Mouse (Mus musculus): ENCODE measurements at regions not wholly inside any gene's neighbourhood (a gene's known extent, or its start where the extent isn't known, plus 50 kb on each side); places are given as distances from the start of the nearest gene placed in this dataset.

GRCm38 (mm10) chr9:61230306-61230705 lies 141.9 kb upstream of the Tle3 start:
- Histone ChIP-seq H3K4me1 (ENCODE audit: control insufficient read depth, insufficient read depth, low read length) (no peaks in the 10 kb centered on the region), H3K4me3 (ENCODE audit: insufficient read depth, low read length) (no peak overlapping the region), H3K27ac (ENCODE audit: insufficient read depth, low read length) (no peak overlapping the region)
- TF ChIP-seq POLR2A (IDR thresholded peaks at IDR 0.05; ENCODE audit: low read depth, low read length) (no peak), CTCF (IDR thresholded peaks at IDR 0.05; ENCODE audit: borderline replicate concordance, insufficient read depth, low read length) (no peak)

DNA sequence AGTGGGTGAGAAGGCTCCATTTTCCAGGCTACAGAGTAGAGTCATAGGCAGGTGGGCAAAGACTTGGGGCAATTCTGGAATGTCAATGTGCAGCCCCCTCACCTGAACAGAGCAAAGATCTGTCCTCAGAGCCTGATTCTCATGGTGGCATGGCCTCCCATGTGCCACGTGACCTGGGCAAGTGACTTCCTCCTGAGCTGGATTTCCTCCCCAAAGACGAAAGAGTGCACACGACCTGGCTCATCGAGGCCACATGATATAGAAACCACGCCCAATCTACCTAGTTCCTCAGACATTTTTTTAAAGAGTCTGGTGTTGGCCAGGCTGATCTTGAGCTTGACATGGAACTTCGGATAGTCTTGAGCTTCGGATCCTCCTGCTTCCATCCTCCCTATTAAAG lies 139.5 kb upstream of the Tle3 start:
- Histone ChIP-seq H3K27ac (ENCODE audit: insufficient read depth, low read length) (no peak overlapping the region), H3K4me3 (ENCODE audit: insufficient read depth, low read length) (no peak overlapping the region), H3K4me1 (ENCODE audit: control insufficient read depth, insufficient read depth, low read length) (no peaks in the 10 kb centered on the region)
- TF ChIP-seq CTCF (IDR thresholded peaks at IDR 0.05; ENCODE audit: borderline replicate concordance, insufficient read depth, low read length): no peak

- TF ChIP-seq CTCF (IDR thresholded peaks at IDR 0.05; ENCODE audit: borderline replicate concordance, insufficient read depth, low read length): no peak
- TF ChIP-seq POLR2A (IDR thresholded peaks at IDR 0.05; ENCODE audit: low read depth, low read length): no peak
- Histone ChIP-seq H3K4me3 (ENCODE audit: insufficient read depth, low read length) (no peak overlapping the region), H3K27ac (ENCODE audit: insufficient read depth, low read length) (no peak overlapping the region), H3K4me1 (ENCODE audit: control insufficient read depth, insufficient read depth, low read length) (no peaks in the 10 kb centered on the region)
Measured at GRCm38 (mm10) chr9:61233251-61233650, 138.9 kb upstream of the Tle3 start.

GRCm38 (mm10) chr9:61235653-61236610 lies 136.2 kb upstream of the Tle3 start:
- TF ChIP-seq POLR2A (IDR thresholded peaks at IDR 0.05; ENCODE audit: low read depth, low read length) (no peak), CTCF (IDR thresholded peaks at IDR 0.05; ENCODE audit: borderline replicate concordance, insufficient read depth, low read length) (no peak)
- Histone ChIP-seq H3K4me3 (ENCODE audit: insufficient read depth, low read length) (no peak overlapping the region), H3K4me1 (ENCODE audit: control insufficient read depth, insufficient read depth, low read length) (no peaks in the 10 kb centered on the region), H3K27ac (ENCODE audit: insufficient read depth, low read length) (no peak overlapping the region)

DNA sequence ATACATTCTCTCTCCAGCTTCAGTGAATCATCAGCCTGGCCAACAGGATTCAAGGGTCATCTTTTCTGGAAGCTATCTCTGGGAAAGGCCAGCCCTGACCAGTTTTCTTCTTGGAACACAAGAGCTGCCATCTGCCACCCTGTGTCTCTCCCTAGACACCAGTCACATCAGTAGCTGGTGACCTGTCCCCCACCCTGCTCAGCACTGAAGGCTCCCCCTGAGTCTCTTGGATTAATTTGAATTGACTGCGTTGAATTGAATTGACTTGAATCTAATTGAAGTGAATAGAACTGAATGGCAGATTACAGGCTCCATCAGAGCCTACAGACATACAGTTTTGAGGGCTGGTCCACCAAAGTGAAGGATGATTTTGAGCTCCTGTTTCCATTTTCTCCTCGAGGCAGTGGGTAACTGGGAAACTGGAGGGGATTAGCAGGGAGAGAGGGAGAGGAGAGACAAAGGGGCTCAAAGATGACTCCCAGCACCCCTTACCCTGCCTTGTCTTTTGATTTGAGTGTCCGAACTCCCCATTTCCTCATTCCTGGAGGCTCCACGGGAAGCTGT lies 133.4 kb upstream of the Tle3 start:
- Histone ChIP-seq H3K27ac (ENCODE audit: insufficient read depth, low read length) (no peak overlapping the region), H3K4me3 (ENCODE audit: insufficient read depth, low read length) (no peak overlapping the region), H3K4me1 (ENCODE audit: control insufficient read depth, insufficient read depth, low read length) (no peaks in the 10 kb centered on the region)
- no peak for TF ChIP-seq POLR2A (IDR thresholded peaks at IDR 0.05; ENCODE audit: low read depth, low read length)
- no peak for TF ChIP-seq CTCF (IDR thresholded peaks at IDR 0.05; ENCODE audit: borderline replicate concordance, insufficient read depth, low read length)

DNA sequence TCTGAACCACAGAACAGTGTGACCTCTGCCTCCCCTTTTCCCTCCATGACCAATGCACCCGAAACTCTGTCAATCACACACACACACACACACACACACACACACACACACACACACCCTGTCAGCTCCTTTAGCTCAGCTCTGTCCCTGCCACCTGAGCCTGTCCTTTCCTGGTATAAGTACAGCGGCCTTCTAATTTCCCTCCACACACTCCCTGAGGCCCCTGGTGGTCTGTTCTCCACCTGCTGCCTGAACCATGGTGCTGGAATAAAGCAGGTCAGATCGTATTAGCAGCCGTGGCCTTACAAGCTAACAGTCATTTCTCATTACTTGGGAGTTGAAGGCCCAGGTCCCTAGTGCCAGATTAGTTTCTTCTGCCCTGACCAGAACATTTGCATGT lies 132.8 kb upstream of the Tle3 start:
- Histone ChIP-seq H3K4me3 (ENCODE audit: insufficient read depth, low read length) (no peak overlapping the region), H3K4me1 (ENCODE audit: control insufficient read depth, insufficient read depth, low read length) (no peaks in the 10 kb centered on the region), H3K27ac (ENCODE audit: insufficient read depth, low read length) (no peak overlapping the region)
- TF ChIP-seq POLR2A (IDR thresholded peaks at IDR 0.05; ENCODE audit: low read depth, low read length): no peak
- TF ChIP-seq CTCF (IDR thresholded peaks at IDR 0.05; ENCODE audit: borderline replicate concordance, insufficient read depth, low read length): no peak

DNA sequence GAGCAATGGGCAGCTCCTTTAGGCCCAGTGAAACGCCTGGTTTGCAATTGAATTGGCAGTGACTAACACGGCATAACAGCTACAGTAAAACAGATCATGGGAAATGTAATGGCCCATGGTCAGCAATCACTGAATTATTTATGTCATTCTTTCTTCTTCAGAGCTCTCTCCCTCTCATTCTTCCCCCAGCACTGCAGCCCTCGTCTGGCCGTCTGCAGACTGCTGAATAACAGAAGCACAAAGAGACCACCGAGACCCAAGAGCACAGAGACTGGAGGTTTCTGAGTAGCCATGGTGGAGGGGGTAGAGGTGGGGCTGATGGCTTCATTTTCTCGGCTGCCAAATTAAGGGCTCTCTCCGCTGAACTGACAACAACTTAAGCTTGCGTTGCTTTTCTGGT lies 130.7 kb upstream of the Tle3 start:
- Histone ChIP-seq H3K4me1 (ENCODE audit: control insufficient read depth, insufficient read depth, low read length) (no peaks in the 10 kb centered on the region), H3K4me3 (ENCODE audit: insufficient read depth, low read length) (no peak overlapping the region), H3K27ac (ENCODE audit: insufficient read depth, low read length) (no peak overlapping the region)
- TF ChIP-seq POLR2A (IDR thresholded peaks at IDR 0.05; ENCODE audit: low read depth, low read length): no peak
- no peak for TF ChIP-seq CTCF (IDR thresholded peaks at IDR 0.05; ENCODE audit: borderline replicate concordance, insufficient read depth, low read length)

DNA sequence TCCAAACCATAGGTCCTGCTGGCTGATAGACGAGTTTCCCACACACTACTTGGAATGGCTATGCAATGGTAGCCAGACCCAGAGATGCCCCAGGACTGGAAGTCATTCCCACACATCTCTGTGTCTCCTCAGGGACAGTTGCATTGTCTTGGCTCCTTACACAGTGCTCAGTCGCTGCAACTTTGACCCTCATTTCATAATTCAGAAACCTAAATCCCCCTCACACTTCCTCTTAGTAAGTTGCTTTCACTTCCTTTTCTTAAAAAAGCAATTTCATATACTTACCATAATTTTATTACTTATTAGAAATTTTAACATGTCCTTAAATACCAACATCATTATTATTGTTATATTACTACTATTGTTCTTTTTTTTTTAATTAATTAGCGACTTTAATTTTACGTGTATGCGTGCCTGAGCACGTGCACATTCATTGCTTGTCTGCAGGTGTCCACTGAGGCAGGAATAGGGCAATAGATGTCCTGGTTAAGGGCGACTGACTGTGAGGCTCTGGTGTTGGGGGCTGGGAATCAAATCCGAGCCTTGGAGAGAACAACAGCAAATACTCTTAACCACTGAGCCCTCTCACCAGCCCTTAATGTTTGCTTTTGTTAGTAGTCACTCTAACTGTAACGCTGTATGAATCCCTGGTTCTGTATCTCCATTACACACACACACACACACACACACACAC lies 129.9 kb upstream of the Tle3 start:
- TF ChIP-seq POLR2A (IDR thresholded peaks at IDR 0.05; ENCODE audit: low read depth, low read length) (no peak), CTCF (IDR thresholded peaks at IDR 0.05; ENCODE audit: borderline replicate concordance, insufficient read depth, low read length) (no peak)
- Histone ChIP-seq H3K27ac (ENCODE audit: insufficient read depth, low read length) (no peak overlapping the region), H3K4me1 (ENCODE audit: control insufficient read depth, insufficient read depth, low read length) (no peaks in the 10 kb centered on the region), H3K4me3 (ENCODE audit: insufficient read depth, low read length) (no peak overlapping the region)

DNA sequence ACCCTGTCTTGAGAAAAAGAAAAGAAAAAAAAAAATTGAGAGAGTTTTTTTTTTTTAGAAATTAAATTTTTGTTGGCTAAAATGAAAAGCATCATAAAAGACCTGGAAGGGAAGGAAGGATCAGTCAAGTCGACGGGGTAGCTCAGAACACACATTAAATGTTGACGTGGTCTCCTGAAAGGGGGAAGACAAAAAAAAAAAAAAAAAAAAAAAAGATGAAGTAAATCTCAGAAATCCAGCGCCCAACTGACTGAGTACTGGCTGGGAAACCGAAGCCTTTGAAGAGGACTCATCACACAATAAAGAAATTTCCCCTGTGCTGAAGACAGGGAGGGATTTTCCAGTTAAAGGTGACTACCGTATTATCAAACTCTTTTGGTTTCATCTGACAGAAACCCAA lies 128.9 kb upstream of the Tle3 start:
- H3K4me3 ChIP-seq (ENCODE audit: insufficient read depth, low read length): no peak overlapping the region
- no peaks in the 10 kb centered on the region for H3K4me1 ChIP-seq (ENCODE audit: control insufficient read depth, insufficient read depth, low read length)
- TF ChIP-seq POLR2A (IDR thresholded peaks at IDR 0.05; ENCODE audit: low read depth, low read length): no peak
- no peak for TF ChIP-seq CTCF (IDR thresholded peaks at IDR 0.05; ENCODE audit: borderline replicate concordance, insufficient read depth, low read length)
- no peak overlapping the region for H3K27ac ChIP-seq (ENCODE audit: insufficient read depth, low read length)

All from embryonic fibroblast, embryonic 13.5 days (primary cell).